ENCODE assay signal across 17 mouse cellular contexts in the genomic region with DNA sequence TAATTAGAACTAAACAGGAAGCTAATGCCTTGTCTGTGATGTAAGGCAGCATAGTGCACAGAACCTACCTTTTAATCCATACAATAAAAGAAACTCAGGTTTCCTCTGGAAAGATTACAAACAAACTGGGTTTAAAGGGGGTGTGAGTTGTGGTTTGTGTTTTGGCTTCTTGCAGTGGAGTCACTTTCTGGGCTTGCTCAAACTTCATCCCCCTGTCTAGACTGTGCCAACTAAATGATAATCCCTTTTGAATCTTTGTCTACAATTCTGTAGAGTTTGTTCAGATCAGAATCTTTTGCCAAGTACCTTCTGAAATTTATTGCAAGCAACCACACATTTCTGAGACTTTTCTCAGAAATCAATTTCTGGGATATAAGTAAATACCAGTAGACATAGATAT.
"Had no signal": no experiment of that assay in that cellular context is flagged by ENCODE, and none has a peak within 500 bp of the region (broad histone marks: within the 10 kb centered on the region; RNA-seq: fewer than 3 reads in every experiment).

No protein-coding gene starts in this region.

- DNase-seq: kidney, postnatal 36 days; layer of hippocampus, adult 9-11 months; layer of hippocampus, postnatal 36 days; liver; liver, embryonic 13.5 days; liver, postnatal 0 days; lung, postnatal 14 days; right cerebral cortex, adult 18-20 months; thymus, postnatal 4 days had no signal

- H3K9ac ChIP-seq: limb, embryonic 12.5 days; liver, embryonic 13.5 days; liver, postnatal 0 days; lung, embryonic 15.5 days; neural tube, embryonic 15.5 days had no signal

- H3K27me3 ChIP-seq: limb, embryonic 12.5 days; liver, embryonic 13.5 days; lung, embryonic 15.5 days; megakaryocyte, embryonic 14.5 days; neural tube, embryonic 15.5 days had no signal

- H3K4me2 ChIP-seq: limb, embryonic 12.5 days; liver, embryonic 13.5 days; lung, embryonic 15.5 days; midbrain, embryonic 11.5 days; neural tube, embryonic 15.5 days had no signal

- H3K27ac ChIP-seq: kidney, postnatal 0 days; limb, embryonic 12.5 days; liver, embryonic 13.5 days; lung, embryonic 15.5 days; macrophage; neural tube, embryonic 15.5 days; stomach, postnatal 0 days had no signal

- ATAC-seq: liver, postnatal 0 days had no signal

- H3K9me3 ChIP-seq: limb, embryonic 12.5 days; liver, embryonic 13.5 days; lung, embryonic 15.5 days; megakaryocyte, embryonic 14.5 days; neural tube, embryonic 15.5 days had no signal

- H3K4me3 ChIP-seq: limb, embryonic 12.5 days; liver, embryonic 13.5 days; lung, embryonic 15.5 days; megakaryocyte, embryonic 14.5 days; neural tube, embryonic 15.5 days had no signal
